Mouse (Mus musculus) stomach, postnatal 0 days (tissue): Measurements from ENCODE around the gene 1700067K01Rik.

Experiments
- CTCF ChIP-seq: IDR thresholded peaks from 2 replicates; pipeline ENCODE4 v1.5.1; 2016; ENCODE audit warnings: antibody characterized with exemption, low read depth, mild to moderate bottlenecking, moderate library complexity
- EP300 ChIP-seq: optimal IDR thresholded peaks from 2 replicates; pipeline ENCODE3; 2016; ENCODE audit warnings: antibody characterized with exemption

GRCm38 (mm10) chr8:84042948-84043342 lies 41.6 kb downstream of the 1700067K01Rik start:
- TF ChIP-seq CTCF (no peak), EP300 (no peak)
